Mouse (Mus musculus) hindbrain, embryonic 11.5 days (tissue): Measurements from ENCODE around the gene Ccdc167. TPM values are rescaled to one million over a fixed set of nuclear protein-coding genes. Genes with fewer than 3 reads are reported as not detected.

Source experiments
- ATAC-seq: fragments of 200-750 bp; cut with Nextera tagmentation; 2 replicates; pipeline ENCODE4 v1.8.0; 2017; ENCODE audit warnings: mild to moderate bottlenecking, moderate TSS enrichment, moderate library complexity; ENCODE audit not compliant: low FRiP score
- DNase-seq: peaks from one replicate; pipeline ENCODE4 v3.0.0-alpha.2; 2015; ENCODE audit warnings: low spot score
- H3K27ac ChIP-seq: fragments of 300-500 bp; sonication (generic); 2 replicates; pipeline ENCODE4 v1.5.1; 2014; ENCODE audit warnings: mild to moderate bottlenecking, low read depth, low read length
- H3K27me3 ChIP-seq: fragments of 300-500 bp; sonication (generic); 2 replicates; pipeline ENCODE4 v1.6.1; 2014; ENCODE audit warnings: mild to moderate bottlenecking, low read length, moderate library complexity, mixed read lengths; ENCODE audit not compliant: control insufficient read depth, insufficient read depth
- H3K36me3 ChIP-seq: fragments of 300-500 bp; sonication (generic); 2 replicates; pipeline ENCODE4 v1.6.1; 2014; ENCODE audit warnings: mild to moderate bottlenecking, low read length, moderate library complexity, mixed read lengths; ENCODE audit not compliant: control insufficient read depth, insufficient read depth
- H3K4me1 ChIP-seq: fragments of 300-500 bp; sonication (generic); replicated peaks from 2 replicates; pipeline ENCODE4 v1.6.1; 2014; ENCODE audit warnings: low read length, mixed read lengths; ENCODE audit not compliant: control insufficient read depth, insufficient read depth
- H3K4me2 ChIP-seq: fragments of 300-500 bp; sonication (generic); replicated peaks from 2 replicates; pipeline ENCODE4 v1.6.1; 2014; ENCODE audit warnings: mild to moderate bottlenecking, low read depth, low read length
- H3K4me3 ChIP-seq: fragments of 300-500 bp; sonication (generic); 2 replicates; pipeline ENCODE4 v1.5.1; 2014; ENCODE audit warnings: low read depth, low read length
- H3K9ac ChIP-seq: fragments of 300-500 bp; sonication (generic); 2 replicates; pipeline ENCODE4 v1.6.1; 2014; ENCODE audit warnings: low read depth, low read length
- H3K9me3 ChIP-seq: fragments of 300-500 bp; sonication (generic); 2 replicates; pipeline ENCODE4 v1.6.1; 2016; ENCODE audit warnings: low read length; ENCODE audit not compliant: control insufficient read depth
- WGBS: fragments of 180-500 bp; shearing (Covaris S2); extraction: QIAGEN DNeasy Blood & Tissue Kit; methylation state at CpG from one replicate; pipeline ENCODE4 v1.1.7; 2014; 5-methylcytosine and 5-hydroxymethylcytosine counted together
- polyA plus RNA-seq: library from polyadenylated mRNA; unstranded; fragments of >200 nt; fragmentation: Nextera tagmentation; extraction: Ambion mirVana; gene quantifications from 2 replicates; pipeline ENCODE4 v1.2.1, GENCODE M21; 2014

Gene Ccdc167
- polyA plus RNA-seq, result 14.8 and 15.2 TPM in 2 replicates

GRCm38 (mm10) chr17:29716732-29717445 lies at the start of gene Ccdc167:
Ccdc167 (minus strand) TSS chr17:29717044.
- 5% methylated on average over 41 of the region's 41 CpGs for WGBS
- H3K27ac ChIP-seq, result no peak within 1 kb of the TSS; the same call in 1 of the 2 replicates
- DNase-seq, result peak; percentile 99

GRCm38 (mm10) chr17:29765380-29765779 lies 48.5 kb upstream of the Ccdc167 start:
- H3K4me1 ChIP-seq, result no peaks in the 10 kb centered on the region
- WGBS, result 85% methylated on average over 9 of the region's 9 CpGs
- H3K36me3 ChIP-seq, result no peaks in the 10 kb centered on the region
- DNase-seq (no peak), ATAC-seq (no peak)
- no peak overlapping the region for H3K9ac ChIP-seq
- H3K27ac ChIP-seq, result no peak overlapping the region
- no peaks in the 10 kb centered on the region for H3K27me3 ChIP-seq
- no peak overlapping the region for H3K4me3 ChIP-seq
- H3K4me2 ChIP-seq, result no peak overlapping the region
- no peaks in the 10 kb centered on the region for H3K9me3 ChIP-seq

More at GRCm38 (mm10) chr17:29716732-29717445, at the start of gene Ccdc167:
- H3K36me3 ChIP-seq, result no peaks in the 10 kb centered on the region
- peak within 1 kb of the TSS; percentile 43 for H3K4me3 ChIP-seq
- H3K9ac ChIP-seq, result peak within 1 kb of the TSS; percentile 56
- H3K4me2 ChIP-seq, result peak within 1 kb of the TSS; percentile 57
- H3K9me3 ChIP-seq, result no peaks in the 10 kb centered on the region
- ATAC-seq, result peak; percentile 93
- no peaks in the 10 kb centered on the region for H3K27me3 ChIP-seq
- peaks cover 4% of the 10 kb centered on the region for H3K4me1 ChIP-seq

- Histone ChIP-seq H3K9me3 (no peaks in the 10 kb centered on the region), H3K9ac (no peak overlapping the region), H3K27me3 (no peaks in the 10 kb centered on the region), H3K4me3 (no peak overlapping the region), H3K4me2 (no peak overlapping the region), H3K4me1 (no peaks in the 10 kb centered on the region), H3K36me3 (no peaks in the 10 kb centered on the region), H3K27ac (no peak overlapping the region)
- ATAC-seq (no peak), DNase-seq (peak; percentile 63)
- WGBS, result 65% methylated on average over 8 of the region's 8 CpGs
Measured at GRCm38 (mm10) chr17:29762551-29762950, 45.7 kb upstream of the Ccdc167 start.

GRCm38 (mm10) chr17:29761938-29762337 lies 45.1 kb upstream of the Ccdc167 start:
- WGBS, result 79% methylated on average over 9 of the region's 9 CpGs
- no peak for ATAC-seq

GRCm38 (mm10) chr17:29760404-29761375 lies 43.8 kb upstream of the Ccdc167 start:
- H3K4me3 ChIP-seq, result no peak overlapping the region
- no peak for ATAC-seq
- 86% methylated on average over 20 of the region's 21 CpGs for WGBS
- no peaks in the 10 kb centered on the region for H3K27me3 ChIP-seq
- H3K4me1 ChIP-seq, result no peaks in the 10 kb centered on the region
- H3K9ac ChIP-seq, result no peak overlapping the region
- H3K9me3 ChIP-seq, result no peaks in the 10 kb centered on the region
- H3K27ac ChIP-seq, result no peak overlapping the region
- DNase-seq, result no peak
- no peaks in the 10 kb centered on the region for H3K36me3 ChIP-seq
- no peak overlapping the region for H3K4me2 ChIP-seq

More at GRCm38 (mm10) chr17:29761938-29762337, 45.1 kb upstream of the Ccdc167 start:
- Histone ChIP-seq H3K27me3 (no peaks in the 10 kb centered on the region), H3K9me3 (no peaks in the 10 kb centered on the region), H3K4me2 (no peak overlapping the region), H3K9ac (no peak overlapping the region), H3K36me3 (no peaks in the 10 kb centered on the region), H3K4me1 (no peaks in the 10 kb centered on the region), H3K4me3 (no peak overlapping the region), H3K27ac (no peak overlapping the region)
- no peak for DNase-seq

- Histone ChIP-seq H3K27me3 (no peaks in the 10 kb centered on the region), H3K27ac (no peak overlapping the region), H3K36me3 (no peaks in the 10 kb centered on the region), H3K4me1 (no peaks in the 10 kb centered on the region), H3K9me3 (no peaks in the 10 kb centered on the region), H3K4me2 (no peak overlapping the region), H3K4me3 (no peak overlapping the region), H3K9ac (no peak overlapping the region)
- WGBS, result 85% methylated on average over 19 of the region's 19 CpGs
- ATAC-seq (no peak), DNase-seq (no peak)
Measured at GRCm38 (mm10) chr17:29759963-29760362, 43.1 kb upstream of the Ccdc167 start.

- H3K4me1 ChIP-seq, result no peaks in the 10 kb centered on the region
- no peak overlapping the region for H3K9ac ChIP-seq
- DNase-seq, result no peak
- no peaks in the 10 kb centered on the region for H3K36me3 ChIP-seq
- H3K4me3 ChIP-seq, result no peak overlapping the region
- H3K4me2 ChIP-seq, result no peak overlapping the region
- ATAC-seq, result no peak
- 91% methylated on average over 10 of the region's 10 CpGs for WGBS
- no peaks in the 10 kb centered on the region for H3K9me3 ChIP-seq
- H3K27me3 ChIP-seq, result no peaks in the 10 kb centered on the region
- no peak overlapping the region for H3K27ac ChIP-seq
Measured at GRCm38 (mm10) chr17:29756381-29756780, 39.5 kb upstream of the Ccdc167 start.

- no peak overlapping the region for H3K27ac ChIP-seq
- WGBS, result 46% methylated on average over 4 of the region's 4 CpGs
- ATAC-seq, result no peak
- no peak overlapping the region for H3K4me2 ChIP-seq
- no peaks in the 10 kb centered on the region for H3K9me3 ChIP-seq
- no peak overlapping the region for H3K9ac ChIP-seq
- peaks cover 3% of the 10 kb centered on the region; the same call in 1 of the 2 replicates for H3K4me1 ChIP-seq
- H3K27me3 ChIP-seq, result no peaks in the 10 kb centered on the region
- DNase-seq, result no peak
- no peak overlapping the region for H3K4me3 ChIP-seq
- no peaks in the 10 kb centered on the region for H3K36me3 ChIP-seq
Measured at GRCm38 (mm10) chr17:29754510-29754909, 37.7 kb upstream of the Ccdc167 start.
